Mouse (Mus musculus): Measurements from ENCODE around the gene Arhgap35. TPM values are rescaled to one million over a fixed set of nuclear protein-coding genes. Genes with fewer than 3 reads are reported as not detected.
"Not testable (repeated sequence)": the region's sequence is repeated elsewhere in the genome, so short reads cannot be mapped to it uniquely, and the experiment has no call there.

Arhgap35 gene
- polyA plus RNA-seq, 1 experiment from 2014 or later, result 3.8 TPM

DNA sequence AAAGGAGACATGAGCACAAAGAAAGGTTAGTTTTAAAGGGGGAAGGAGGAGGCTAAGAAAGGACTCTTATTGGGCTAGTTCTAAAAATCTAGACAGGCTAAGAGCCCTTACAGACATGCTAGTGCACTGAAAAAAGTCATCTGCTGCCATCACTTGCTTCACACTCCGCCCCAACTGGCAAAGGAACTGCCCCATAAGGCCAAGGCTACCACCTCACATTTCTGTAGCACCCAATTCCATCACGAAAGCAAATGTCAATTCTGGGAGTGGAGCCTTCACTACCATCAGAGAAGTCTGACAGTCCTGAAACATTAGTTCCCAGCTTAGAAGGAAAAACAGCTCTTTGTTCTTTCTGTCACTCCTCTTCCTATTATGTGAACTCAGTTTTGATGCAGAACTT, 4.4 kb downstream of the Arhgap35 start:
- DNase-seq (ENCODE audit: low spot score) (no peak), ATAC-seq (ENCODE audit: low FRiP score, low TSS enrichment) (no peak)
- Histone ChIP-seq H3K27ac (replicated peaks) (no peak overlapping the region), H3K9ac (ENCODE audit: low read length) (no peak overlapping the region), H3K36me3 (ENCODE audit: control insufficient read depth, insufficient read depth, low read length) (no peaks in the 10 kb centered on the region; the same call in 1 of the 2 replicates), H3K4me2 (replicated peaks; ENCODE audit: low read depth) (no peak overlapping the region), H3K27me3 (ENCODE audit: control insufficient read depth, insufficient read depth, low read length) (no peaks in the 10 kb centered on the region), H3K9me3 (ENCODE audit: control insufficient read depth, low read length) (no peaks in the 10 kb centered on the region), H3K4me1 (replicated peaks; ENCODE audit: control insufficient read depth, insufficient read depth) (peaks cover 6% of the 10 kb centered on the region; the same call in 1 of the 2 replicates), H3K4me3 (ENCODE audit: low read depth, low read length) (no peak overlapping the region)
- WGBS, result 84% methylated on average over 2 of the region's 2 CpGs
- TF ChIP-seq CTCF (IDR thresholded peaks at IDR 0.05; ENCODE audit: low read depth), result no peak
- no peak for TF ChIP-seq EP300 (optimal IDR thresholded peaks at IDR 0.05)

DNA sequence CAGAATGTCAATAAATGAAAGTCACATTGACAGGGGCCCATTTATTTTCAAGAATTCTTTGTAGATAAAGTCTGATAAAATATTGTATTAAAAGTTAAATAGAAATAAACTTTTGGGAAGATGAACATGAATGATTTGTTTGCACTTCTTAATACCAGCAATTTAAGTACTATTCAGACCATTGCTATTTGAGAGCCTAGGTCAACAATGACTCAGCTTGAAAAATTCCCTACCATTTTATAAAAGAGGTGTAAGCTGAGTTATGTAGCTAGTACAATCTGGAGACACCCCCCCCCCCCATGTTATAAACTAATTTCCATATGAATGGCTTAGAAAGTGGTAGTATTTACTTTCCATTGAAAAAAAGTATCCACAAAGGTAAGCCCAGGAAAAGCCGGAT, 5.8 kb downstream of the Arhgap35 start:
- ATAC-seq (ENCODE audit: low FRiP score, low TSS enrichment) (no peak), DNase-seq (ENCODE audit: low spot score) (no peak)
- no peak overlapping the region for H3K9ac ChIP-seq (ENCODE audit: low read length)
- no peak overlapping the region for H3K4me2 ChIP-seq (replicated peaks; ENCODE audit: low read depth)
- H3K4me3 ChIP-seq (ENCODE audit: low read depth, low read length), result no peak overlapping the region
- H3K27ac ChIP-seq (replicated peaks), result no peak overlapping the region
- H3K9me3 ChIP-seq (ENCODE audit: control insufficient read depth, low read length), result no peaks in the 10 kb centered on the region
- no peaks in the 10 kb centered on the region for H3K27me3 ChIP-seq (ENCODE audit: control insufficient read depth, insufficient read depth, low read length)
- 67% methylated on average over 1 of the region's 1 CpGs for WGBS
- H3K4me1 ChIP-seq (replicated peaks; ENCODE audit: control insufficient read depth, insufficient read depth), result peaks cover 6% of the 10 kb centered on the region; the same call in 1 of the 2 replicates
- TF ChIP-seq CTCF (IDR thresholded peaks at IDR 0.05; ENCODE audit: low read depth), result no peak
- TF ChIP-seq EP300 (optimal IDR thresholded peaks at IDR 0.05), result no peak
- no peaks in the 10 kb centered on the region; the same call in 1 of the 2 replicates for H3K36me3 ChIP-seq (ENCODE audit: control insufficient read depth, insufficient read depth, low read length)

DNA sequence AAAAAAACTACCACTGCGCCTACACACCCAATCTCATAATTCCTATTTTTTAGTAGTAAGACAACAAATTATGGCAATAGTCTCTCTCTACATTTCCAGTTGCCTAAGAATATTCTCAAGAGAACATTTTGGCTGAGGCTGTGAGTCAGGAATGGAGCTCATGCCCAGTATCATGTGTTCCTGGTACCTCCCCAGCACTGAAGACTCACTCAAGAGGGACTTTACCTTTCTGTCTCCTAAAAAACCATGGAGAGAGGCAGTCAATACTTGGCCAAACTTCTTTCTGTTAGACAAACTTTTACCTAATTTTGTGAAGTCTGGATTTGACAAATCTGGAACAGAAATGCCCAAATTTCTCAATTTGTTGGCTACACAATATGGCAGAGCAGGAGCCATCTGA, 6.7 kb downstream of the Arhgap35 start:
- no peaks in the 10 kb centered on the region for H3K9me3 ChIP-seq (ENCODE audit: control insufficient read depth, low read length)
- H3K9ac ChIP-seq (ENCODE audit: low read length), result no peak overlapping the region
- H3K36me3 ChIP-seq (ENCODE audit: control insufficient read depth, insufficient read depth, low read length), result no peaks in the 10 kb centered on the region; the same call in 1 of the 2 replicates
- no peak overlapping the region for H3K4me2 ChIP-seq (replicated peaks; ENCODE audit: low read depth)
- peaks cover 6% of the 10 kb centered on the region; the same call in 1 of the 2 replicates for H3K4me1 ChIP-seq (replicated peaks; ENCODE audit: control insufficient read depth, insufficient read depth)
- WGBS, result 95% methylated on average over 1 of the region's 1 CpGs
- H3K4me3 ChIP-seq (ENCODE audit: low read depth, low read length), result no peak overlapping the region
- no peak overlapping the region for H3K27ac ChIP-seq (replicated peaks)
- TF ChIP-seq CTCF (IDR thresholded peaks at IDR 0.05; ENCODE audit: low read depth) (no peak), EP300 (optimal IDR thresholded peaks at IDR 0.05) (no peak)
- H3K27me3 ChIP-seq (ENCODE audit: control insufficient read depth, insufficient read depth, low read length), result no peaks in the 10 kb centered on the region
- ATAC-seq (ENCODE audit: low FRiP score, low TSS enrichment), result no peak
- DNase-seq (ENCODE audit: low spot score), result no peak

DNA sequence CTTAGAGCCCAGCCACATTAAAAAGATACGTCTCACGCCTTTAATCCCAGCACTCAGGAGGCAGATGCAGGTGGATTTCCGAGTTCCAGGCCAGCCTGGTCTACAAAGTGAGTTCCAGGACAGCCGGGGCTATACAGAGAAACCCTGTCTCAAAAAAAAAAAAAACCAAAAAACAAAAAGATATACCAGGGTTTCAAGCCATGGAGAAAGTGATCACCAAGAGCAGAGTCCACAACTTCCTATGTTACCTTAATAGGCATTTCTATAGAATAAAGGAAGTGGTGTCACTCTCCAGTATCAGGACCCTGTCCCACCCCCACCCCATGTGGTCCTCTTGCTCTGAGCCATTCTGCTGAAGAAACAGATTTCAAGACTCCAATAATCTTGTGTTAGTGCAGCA, 8.0 kb downstream of the Arhgap35 start:
- WGBS, result 89% methylated on average over 4 of the region's 4 CpGs
- H3K36me3 ChIP-seq (ENCODE audit: control insufficient read depth, insufficient read depth, low read length); H3K4me1 ChIP-seq (replicated peaks; ENCODE audit: control insufficient read depth, insufficient read depth); H3K27ac ChIP-seq (replicated peaks); H3K4me3 ChIP-seq (ENCODE audit: low read depth, low read length); H3K27me3 ChIP-seq (ENCODE audit: control insufficient read depth, insufficient read depth, low read length); H3K9ac ChIP-seq (ENCODE audit: low read length); H3K9me3 ChIP-seq (ENCODE audit: control insufficient read depth, low read length); ATAC-seq (ENCODE audit: low FRiP score, low TSS enrichment); DNase-seq (ENCODE audit: low spot score); H3K4me2 ChIP-seq (replicated peaks; ENCODE audit: low read depth): not testable (repeated sequence)

DNA sequence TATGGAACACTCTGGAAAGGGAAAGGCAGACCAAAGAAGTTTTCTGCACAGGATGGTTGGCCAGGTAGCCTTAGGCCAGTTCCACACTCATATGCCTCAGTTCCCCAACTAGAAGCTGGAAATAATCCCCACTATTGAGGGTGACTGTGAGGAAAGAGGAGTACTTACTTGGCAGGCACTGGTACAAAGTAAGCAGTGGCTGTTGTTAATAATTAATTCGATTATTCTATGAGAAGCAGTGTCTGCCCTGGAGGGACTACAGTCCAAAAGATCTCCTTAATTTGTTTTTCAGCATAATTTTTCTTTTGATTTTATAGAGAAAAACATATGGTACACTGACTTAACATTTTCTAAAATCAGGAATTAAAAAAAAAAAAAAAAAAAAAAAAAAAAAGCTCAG, 10.7 kb downstream of the Arhgap35 start:
- H3K27ac ChIP-seq (replicated peaks), result no peak overlapping the region
- H3K36me3 ChIP-seq (ENCODE audit: control insufficient read depth, insufficient read depth, low read length), result no peaks in the 10 kb centered on the region
- DNase-seq (ENCODE audit: low spot score) (no peak), ATAC-seq (ENCODE audit: low FRiP score, low TSS enrichment) (no peak)
- no peak overlapping the region for H3K9ac ChIP-seq (ENCODE audit: low read length)
- no peak for TF ChIP-seq CTCF (IDR thresholded peaks at IDR 0.05; ENCODE audit: low read depth)
- no peak for TF ChIP-seq EP300 (optimal IDR thresholded peaks at IDR 0.05)
- H3K27me3 ChIP-seq (ENCODE audit: control insufficient read depth, insufficient read depth, low read length), result no peaks in the 10 kb centered on the region
- no peak overlapping the region for H3K4me2 ChIP-seq (replicated peaks; ENCODE audit: low read depth)
- no peaks in the 10 kb centered on the region for H3K4me1 ChIP-seq (replicated peaks; ENCODE audit: control insufficient read depth, insufficient read depth)
- 87% methylated on average over 1 of the region's 1 CpGs for WGBS
- no peaks in the 10 kb centered on the region for H3K9me3 ChIP-seq (ENCODE audit: control insufficient read depth, low read length)
- H3K4me3 ChIP-seq (ENCODE audit: low read depth, low read length), result no peak overlapping the region

DNA sequence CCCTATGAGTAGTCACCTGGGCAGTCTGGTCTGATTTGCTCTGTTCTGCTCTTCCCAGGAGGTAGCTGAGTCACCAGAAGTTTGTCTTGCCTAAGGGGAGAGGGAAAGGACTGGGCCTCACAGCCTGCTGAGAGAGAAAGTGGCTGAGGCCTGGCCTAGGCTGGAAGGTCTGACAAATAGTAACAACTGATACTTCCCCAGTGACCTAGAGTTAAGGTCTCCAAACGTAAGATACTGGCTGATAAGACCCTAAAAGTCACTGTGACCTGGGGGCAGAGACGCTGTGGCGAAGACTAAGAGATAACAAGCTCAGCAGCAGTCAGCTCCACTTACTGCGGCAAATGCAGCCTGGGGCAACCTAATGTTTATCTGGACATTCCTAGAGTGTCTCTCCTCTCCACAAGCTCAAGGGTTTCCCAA, 13.1 kb downstream of the Arhgap35 start:
- TF ChIP-seq CTCF (IDR thresholded peaks at IDR 0.05; ENCODE audit: low read depth), result no peak
- no peak for TF ChIP-seq EP300 (optimal IDR thresholded peaks at IDR 0.05)
- Histone ChIP-seq H3K27ac (replicated peaks) (no peak overlapping the region), H3K4me2 (replicated peaks; ENCODE audit: low read depth) (no peak overlapping the region), H3K27me3 (ENCODE audit: control insufficient read depth, insufficient read depth, low read length) (no peaks in the 10 kb centered on the region), H3K36me3 (ENCODE audit: control insufficient read depth, insufficient read depth, low read length) (no peaks in the 10 kb centered on the region), H3K9ac (ENCODE audit: low read length) (no peak overlapping the region), H3K4me3 (ENCODE audit: low read depth, low read length) (no peak overlapping the region), H3K4me1 (replicated peaks; ENCODE audit: control insufficient read depth, insufficient read depth) (no peaks in the 10 kb centered on the region), H3K9me3 (ENCODE audit: control insufficient read depth, low read length) (no peaks in the 10 kb centered on the region)
- no peak for ATAC-seq (ENCODE audit: low FRiP score, low TSS enrichment)
- no peak for DNase-seq (ENCODE audit: low spot score)
- 36% methylated on average over 4 of the region's 4 CpGs for WGBS

Measured in stomach, postnatal 0 days (tissue).